Mouse (Mus musculus) CD8-positive naive resting alpha-beta T cell, adult 57 days (primary cell): Measurements from ENCODE around the gene Ybx3. TPM values are rescaled to one million over a fixed set of nuclear protein-coding genes. Genes with fewer than 3 reads are reported as not detected.

Experiments used
- total RNA-seq: library from RNA; stranded (reverse); gene quantifications from one replicate; pipeline ENCODE4 v1.2.4, GENCODE M21; 2023

The Ybx3 gene
- 24.8 TPM for total RNA-seq

DNA sequence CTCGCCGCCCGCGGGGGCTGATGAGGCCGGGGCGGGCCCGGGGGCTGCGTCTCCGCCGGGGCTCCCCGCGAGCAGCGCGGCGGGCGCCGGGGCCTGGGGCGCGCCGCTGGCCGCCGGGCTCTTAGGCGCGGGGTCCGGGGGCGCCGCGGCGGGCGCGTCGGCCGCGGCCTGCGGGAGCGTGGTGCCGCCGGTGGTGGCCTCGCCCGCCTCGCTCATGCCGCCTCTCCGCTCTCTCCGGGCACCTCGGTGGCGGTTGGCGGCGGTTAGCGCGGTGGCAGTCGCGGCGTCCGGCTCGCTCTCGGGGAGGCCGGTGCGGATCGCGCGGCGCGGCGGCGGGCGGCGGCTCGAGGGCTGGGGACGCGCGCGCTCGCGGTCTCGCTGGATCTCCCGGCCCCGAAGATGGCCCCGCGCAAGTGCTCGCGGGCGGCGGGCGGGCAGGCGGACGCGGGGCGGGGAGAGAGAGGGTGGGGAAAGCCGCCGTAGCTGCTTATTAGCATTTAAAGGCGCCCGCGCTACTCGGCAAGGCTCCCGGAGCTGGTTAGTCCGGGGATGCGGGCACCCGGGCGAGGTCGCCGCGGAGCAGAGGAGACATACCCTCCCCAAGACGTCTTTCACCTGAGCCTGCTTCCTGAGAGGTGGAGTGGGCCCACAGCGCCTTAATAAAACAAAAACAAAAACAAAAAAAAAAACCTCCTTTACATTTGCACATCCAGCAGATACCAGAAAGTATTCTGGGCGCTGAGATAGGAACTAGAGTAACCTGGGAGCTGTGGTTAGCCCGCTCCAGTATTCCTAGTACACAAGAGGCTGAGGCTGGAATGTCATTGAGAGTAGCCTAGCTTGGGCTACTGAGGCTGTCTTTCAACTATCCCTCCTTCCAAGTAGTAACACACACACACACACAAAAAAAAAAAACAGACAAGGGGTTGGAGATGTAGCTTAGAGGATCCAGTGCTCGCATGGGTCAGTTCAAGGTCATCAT lies at the start of gene Ybx3:
TSS of gene Ybx3 (minus strand) at position 437 of the 982 bp plus-strand sequence.

DNA sequence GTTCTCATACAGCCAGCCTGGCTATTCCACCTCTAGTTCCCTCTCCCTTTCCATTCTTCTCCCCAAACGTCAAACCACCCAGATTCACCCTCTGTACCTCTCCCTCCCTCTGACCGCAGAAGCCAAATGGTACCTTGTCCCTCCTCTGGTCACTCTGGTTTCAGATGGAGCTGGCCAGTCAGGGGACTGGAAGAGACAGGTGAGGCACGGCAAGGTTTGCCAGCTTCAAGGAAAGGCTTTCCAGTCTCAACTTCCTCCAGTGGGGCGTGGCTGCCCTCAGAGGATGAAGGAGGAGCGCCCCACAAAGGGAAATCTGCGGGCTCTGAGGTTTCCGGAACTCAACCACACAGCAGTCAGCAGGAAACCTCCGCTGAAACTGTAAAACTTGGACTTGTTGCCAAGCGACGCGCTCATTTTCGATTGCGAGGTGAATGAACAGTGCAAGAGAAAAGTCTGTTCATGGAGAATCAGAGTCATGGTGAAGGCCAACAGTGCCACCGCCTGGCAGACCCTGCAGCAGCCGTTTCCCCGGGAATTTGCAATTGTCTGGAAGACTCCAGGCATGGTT lies 34.8 kb downstream of the Ybx3 start, which contains the start of gene Styk1:
TSS of gene Styk1 (minus strand) at position 246 of the 568 bp plus-strand sequence.

Other genes with a start within 250 kb of the Ybx3 start
- 0.37 TPM for gene Klra2, start 141.1 kb downstream of the Ybx3 start, total RNA-seq
- 14.4 TPM for gene Magohb, start 95.2 kb downstream of the Ybx3 start, total RNA-seq
- not detected for gene Styk1, start 34.9 kb downstream of the Ybx3 start, total RNA-seq
- not detected for gene 5430401F13Rik, start 97.9 kb upstream of the Ybx3 start, total RNA-seq
- not detected for gene Gm6619, start 97.9 kb upstream of the Ybx3 start, total RNA-seq
- gene Tas2r130, start 242.4 kb upstream of the Ybx3 start, total RNA-seq = not detected